Mouse (Mus musculus): ENCODE data around the gene Spcs2.

Spcs2 gene

GRCm38 (mm10) chr7:99864241-99865028 lies 1.2 kb upstream of the Spcs2 start:
- DNase-seq (ENCODE audit: low spot score in 2 of 2), result no peak

GRCm38 (mm10) chr7:99858813-99859585 lies 4.3 kb downstream of the Spcs2 start, which contains the start of gene Xrra1:
Gene Xrra1, plus strand, starts transcription at chr7:99859116.
- DNase-seq (ENCODE audit: low spot score in 2 of 2), result peak; percentile 99

- no peak for DNase-seq (ENCODE audit: low spot score in 2 of 2)
Observed at GRCm38 (mm10) chr7:99858175-99858812, 5.0 kb downstream of the Spcs2 start.

GRCm38 (mm10) chr7:99856266-99856861 lies 6.9 kb downstream of the Spcs2 start:
- no peak for DNase-seq (ENCODE audit: low spot score in 2 of 2)

- no peak for DNase-seq (ENCODE audit: low spot score in 2 of 2)
Observed at GRCm38 (mm10) chr7:99854311-99854710, 9.0 kb downstream of the Spcs2 start.

GRCm38 (mm10) chr7:99853350-99853749 lies 9.9 kb downstream of the Spcs2 start:
- DNase-seq (ENCODE audit: low spot score in 2 of 2), result no peak

GRCm38 (mm10) chr7:99851618-99852017 lies 11.6 kb downstream of the Spcs2 start:
- no peak for DNase-seq (ENCODE audit: low spot score in 2 of 2)

- no peak for DNase-seq (ENCODE audit: low spot score in 2 of 2)
Observed at GRCm38 (mm10) chr7:99851121-99851520, 12.1 kb downstream of the Spcs2 start.

GRCm38 (mm10) chr7:99850534-99850933 lies 12.7 kb downstream of the Spcs2 start:
- DNase-seq (ENCODE audit: low spot score in 2 of 2), result no peak

GRCm38 (mm10) chr7:99845533-99846236 lies 17.6 kb downstream of the Spcs2 start:
- no peak for DNase-seq (ENCODE audit: low spot score in 2 of 2)

GRCm38 (mm10) chr7:99838241-99838640 lies 25.0 kb downstream of the Spcs2 start:
- DNase-seq (ENCODE audit: low spot score in 2 of 2), result no peak

- no peak for DNase-seq (ENCODE audit: low spot score in 2 of 2)
Observed at GRCm38 (mm10) chr7:99837358-99838071, 25.7 kb downstream of the Spcs2 start.

- DNase-seq (ENCODE audit: low spot score in 2 of 2), result no peak
Observed at GRCm38 (mm10) chr7:99836781-99837180, 26.5 kb downstream of the Spcs2 start.

- no peak for DNase-seq (ENCODE audit: low spot score in 2 of 2)
Observed at GRCm38 (mm10) chr7:99834314-99834853, 28.9 kb downstream of the Spcs2 start.

GRCm38 (mm10) chr7:99833846-99834222 lies 29.4 kb downstream of the Spcs2 start:
- DNase-seq (ENCODE audit: low spot score in 2 of 2), result no peak

GRCm38 (mm10) chr7:99833115-99833845 lies 30.0 kb downstream of the Spcs2 start:
- no peak for DNase-seq (ENCODE audit: low spot score in 2 of 2)

- peak; percentile 86 to 88 for DNase-seq (ENCODE audit: low spot score in 2 of 2)
Observed at GRCm38 (mm10) chr7:99828083-99828570, 35.1 kb downstream of the Spcs2 start, which contains the start of gene Neu3. Gene Neu3, minus strand, starts transcription at chr7:99828417.

- no peak for DNase-seq (ENCODE audit: low spot score in 2 of 2)
Observed at GRCm38 (mm10) chr7:99826096-99826495, 37.2 kb downstream of the Spcs2 start.

GRCm38 (mm10) chr7:99825511-99825910 lies 37.8 kb downstream of the Spcs2 start:
- no peak for DNase-seq (ENCODE audit: low spot score in 2 of 2)
